Mouse (Mus musculus): ENCODE measurements around the gene Ebp. TPM values are rescaled to one million over a fixed set of nuclear protein-coding genes. Genes with fewer than 3 reads are reported as not detected.

Gene Ebp
- polyA plus RNA-seq, 1 experiment from 2014 or later, result 39.3 TPM

- no peak overlapping the region for H3K27ac ChIP-seq (ENCODE audit: low read depth, low read length)
- no peak overlapping the region for H3K9ac ChIP-seq (ENCODE audit: low read depth, low read length)
- ATAC-seq (ENCODE audit: low FRiP score) (no peak), DNase-seq (ENCODE audit: low spot score) (no peak)
- no peak overlapping the region for H3K4me3 ChIP-seq (ENCODE audit: low read depth, low read length)
- no peaks in the 10 kb centered on the region for H3K36me3 ChIP-seq (ENCODE audit: control insufficient read depth, insufficient read depth, low read length)
- peak overlapping the region; percentile 46; the same call in 1 of the 2 replicates for H3K4me2 ChIP-seq (replicated peaks; ENCODE audit: low read depth, low read length)
- no peaks in the 10 kb centered on the region for H3K27me3 ChIP-seq (ENCODE audit: control insufficient read depth, insufficient read depth, low read length)
- 82% methylated on average over 4 of the region's 4 CpGs for whole genome bisulfite sequencing
- no peaks in the 10 kb centered on the region for H3K9me3 ChIP-seq (ENCODE audit: control insufficient read depth, low read length)
- no peaks in the 10 kb centered on the region for H3K4me1 ChIP-seq (replicated peaks; ENCODE audit: control insufficient read depth, insufficient read depth, low read length)
These were observed 11.8 kb upstream of the Ebp start for GRCm38 (mm10) chrX:8205088-8205487.

- WGBS, result 86% methylated on average over 10 of the region's 10 CpGs
- H3K27ac ChIP-seq (ENCODE audit: low read depth, low read length), result no peak overlapping the region
- ATAC-seq (ENCODE audit: low FRiP score), result no peak
These were observed 10.8 kb upstream of the Ebp start for GRCm38 (mm10) chrX:8204076-8204475.

GRCm38 (mm10) chrX:8203105-8203504, 9.8 kb upstream of the Ebp start:
- H3K9me3 ChIP-seq (ENCODE audit: control insufficient read depth, low read length), result no peaks in the 10 kb centered on the region
- no peaks in the 10 kb centered on the region for H3K4me1 ChIP-seq (replicated peaks; ENCODE audit: control insufficient read depth, insufficient read depth, low read length)
- 90% methylated on average over 14 of the region's 14 CpGs for WGBS
- H3K4me3 ChIP-seq (ENCODE audit: low read depth, low read length), result no peak overlapping the region
- H3K27ac ChIP-seq (ENCODE audit: low read depth, low read length), result no peak overlapping the region
- H3K27me3 ChIP-seq (ENCODE audit: control insufficient read depth, insufficient read depth, low read length), result no peaks in the 10 kb centered on the region
- ATAC-seq (ENCODE audit: low FRiP score) (no peak), DNase-seq (ENCODE audit: low spot score) (no peak)
- H3K9ac ChIP-seq (ENCODE audit: low read depth, low read length), result no peak overlapping the region
- no peaks in the 10 kb centered on the region for H3K36me3 ChIP-seq (ENCODE audit: control insufficient read depth, insufficient read depth, low read length)
- no peak overlapping the region for H3K4me2 ChIP-seq (replicated peaks; ENCODE audit: low read depth, low read length)

More at GRCm38 (mm10) chrX:8204076-8204475, 10.8 kb upstream of the Ebp start:
- Histone ChIP-seq H3K9me3 (ENCODE audit: control insufficient read depth, low read length) (no peaks in the 10 kb centered on the region), H3K4me2 (replicated peaks; ENCODE audit: low read depth, low read length) (no peak overlapping the region), H3K36me3 (ENCODE audit: control insufficient read depth, insufficient read depth, low read length) (no peaks in the 10 kb centered on the region), H3K27me3 (ENCODE audit: control insufficient read depth, insufficient read depth, low read length) (no peaks in the 10 kb centered on the region), H3K9ac (ENCODE audit: low read depth, low read length) (no peak overlapping the region), H3K4me3 (ENCODE audit: low read depth, low read length) (no peak overlapping the region), H3K4me1 (replicated peaks; ENCODE audit: control insufficient read depth, insufficient read depth, low read length) (no peaks in the 10 kb centered on the region)
- no peak for DNase-seq (ENCODE audit: low spot score)

GRCm38 (mm10) chrX:8192640-8193418, 483 bp downstream of the Ebp start:
- Histone ChIP-seq H3K36me3 (ENCODE audit: control insufficient read depth, insufficient read depth, low read length) (no peaks in the 10 kb centered on the region), H3K9ac (ENCODE audit: low read depth, low read length) (peak overlapping the region; percentile 55; the same call in 1 of the 2 replicates), H3K27me3 (ENCODE audit: control insufficient read depth, insufficient read depth, low read length) (no peaks in the 10 kb centered on the region), H3K27ac (ENCODE audit: low read depth, low read length) (peak overlapping the region; percentile 71), H3K4me1 (replicated peaks; ENCODE audit: control insufficient read depth, insufficient read depth, low read length) (no peaks in the 10 kb centered on the region), H3K4me3 (ENCODE audit: low read depth, low read length) (peak overlapping the region; percentile 48), H3K9me3 (ENCODE audit: control insufficient read depth, low read length) (no peaks in the 10 kb centered on the region), H3K4me2 (replicated peaks; ENCODE audit: low read depth, low read length) (peak overlapping the region; percentile 64)
- ATAC-seq (ENCODE audit: low FRiP score) (peak; percentile 97), DNase-seq (ENCODE audit: low spot score) (peak; percentile 76)
- 19% methylated on average over 29 of the region's 38 CpGs for WGBS

DNA sequence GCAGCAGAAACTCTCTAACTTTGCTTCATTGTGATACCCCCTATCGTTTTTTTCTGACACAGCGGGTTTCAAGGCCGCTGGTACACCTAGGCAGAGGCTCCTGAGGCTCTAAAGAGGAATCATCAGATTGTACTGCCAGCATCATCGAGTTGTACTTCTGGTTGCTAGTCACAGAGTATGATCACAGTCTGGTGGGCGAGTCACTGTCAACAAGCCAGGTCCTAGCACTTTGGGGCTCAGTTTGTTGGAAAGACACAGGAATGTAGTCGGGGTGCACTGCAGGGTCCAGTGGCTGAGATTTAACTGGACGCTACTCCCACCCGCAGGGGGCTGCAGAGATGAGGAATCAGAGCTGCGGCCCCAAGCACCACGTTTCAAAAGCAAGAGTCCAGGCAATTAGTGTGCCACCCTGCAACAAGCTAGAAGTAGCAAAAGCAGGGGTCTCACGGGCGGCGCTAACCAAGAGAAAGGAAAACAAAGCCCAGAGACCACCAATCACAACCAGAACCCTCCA, 1.1 kb downstream of the Ebp start:
- Histone ChIP-seq H3K27ac (ENCODE audit: low read depth, low read length) (peak overlapping the region; percentile 71), H3K4me3 (ENCODE audit: low read depth, low read length) (peak overlapping the region; percentile 48), H3K9me3 (ENCODE audit: control insufficient read depth, low read length) (no peaks in the 10 kb centered on the region), H3K4me1 (replicated peaks; ENCODE audit: control insufficient read depth, insufficient read depth, low read length) (no peaks in the 10 kb centered on the region), H3K36me3 (ENCODE audit: control insufficient read depth, insufficient read depth, low read length) (no peaks in the 10 kb centered on the region), H3K27me3 (ENCODE audit: control insufficient read depth, insufficient read depth, low read length) (no peaks in the 10 kb centered on the region), H3K9ac (ENCODE audit: low read depth, low read length) (peak overlapping the region; percentile 55), H3K4me2 (replicated peaks; ENCODE audit: low read depth, low read length) (peak overlapping the region; percentile 64)
- peak; percentile 6 for ATAC-seq (ENCODE audit: low FRiP score)
- WGBS, result 15% methylated on average over 13 of the region's 13 CpGs
- DNase-seq (ENCODE audit: low spot score), result no peak

DNA sequence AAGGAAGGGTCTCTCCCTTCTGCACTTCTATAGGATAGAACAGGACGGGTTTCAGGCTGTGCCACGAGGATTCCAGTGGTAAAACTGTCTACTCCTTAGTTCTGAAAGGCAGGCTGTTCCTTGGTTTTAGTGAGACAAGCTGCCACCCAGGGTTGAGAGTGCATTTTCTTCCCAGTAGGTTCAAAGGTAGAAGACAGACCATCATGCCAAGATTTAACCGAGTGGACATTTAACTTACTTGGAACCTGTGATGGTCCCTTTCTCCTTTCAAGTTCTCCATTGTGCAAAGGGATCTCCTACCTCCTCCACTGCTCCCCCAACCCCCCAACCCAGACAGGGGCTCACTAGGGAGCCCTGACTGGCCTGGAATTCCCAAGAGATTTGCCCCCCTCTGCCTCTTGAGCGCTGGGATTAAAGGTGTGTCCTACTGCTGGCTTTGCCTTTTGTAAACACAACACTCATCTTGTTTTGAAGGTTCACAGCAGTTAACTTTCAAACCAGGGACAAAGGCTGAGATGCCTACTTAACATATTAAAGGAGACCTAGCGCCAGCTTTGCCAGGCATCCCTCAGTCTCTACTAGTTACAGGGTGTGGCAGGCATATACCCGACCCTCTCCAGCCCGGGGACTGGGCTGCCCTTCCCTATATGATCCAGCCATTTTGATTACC, 10.3 kb downstream of the Ebp start:
- WGBS, result 15% methylated on average over 7 of the region's 7 CpGs
- DNase-seq (ENCODE audit: low spot score) (no peak), ATAC-seq (ENCODE audit: low FRiP score) (no peak)
- H3K4me2 ChIP-seq (replicated peaks; ENCODE audit: low read depth, low read length), result no peak overlapping the region
- H3K9ac ChIP-seq (ENCODE audit: low read depth, low read length), result no peak overlapping the region
- no peaks in the 10 kb centered on the region for H3K9me3 ChIP-seq (ENCODE audit: control insufficient read depth, low read length)
- no peak overlapping the region for H3K4me3 ChIP-seq (ENCODE audit: low read depth, low read length)
- no peak overlapping the region for H3K27ac ChIP-seq (ENCODE audit: low read depth, low read length)
- no peaks in the 10 kb centered on the region for H3K4me1 ChIP-seq (replicated peaks; ENCODE audit: control insufficient read depth, insufficient read depth, low read length)
- H3K36me3 ChIP-seq (ENCODE audit: control insufficient read depth, insufficient read depth, low read length), result no peaks in the 10 kb centered on the region
- no peaks in the 10 kb centered on the region for H3K27me3 ChIP-seq (ENCODE audit: control insufficient read depth, insufficient read depth, low read length)

- WGBS, result 90% methylated on average over 5 of the region's 5 CpGs
- Histone ChIP-seq H3K27ac (ENCODE audit: low read depth, low read length) (no peak overlapping the region), H3K9ac (ENCODE audit: low read depth, low read length) (no peak overlapping the region), H3K4me3 (ENCODE audit: low read depth, low read length) (no peak overlapping the region), H3K27me3 (ENCODE audit: control insufficient read depth, insufficient read depth, low read length) (no peaks in the 10 kb centered on the region), H3K36me3 (ENCODE audit: control insufficient read depth, insufficient read depth, low read length) (no peaks in the 10 kb centered on the region), H3K9me3 (ENCODE audit: control insufficient read depth, low read length) (no peaks in the 10 kb centered on the region), H3K4me2 (replicated peaks; ENCODE audit: low read depth, low read length) (no peak overlapping the region), H3K4me1 (replicated peaks; ENCODE audit: control insufficient read depth, insufficient read depth, low read length) (no peaks in the 10 kb centered on the region)
- DNase-seq (ENCODE audit: low spot score) (no peak), ATAC-seq (ENCODE audit: low FRiP score) (no peak)
These were observed 13.7 kb downstream of the Ebp start for GRCm38 (mm10) chrX:8179646-8180045.

DNA sequence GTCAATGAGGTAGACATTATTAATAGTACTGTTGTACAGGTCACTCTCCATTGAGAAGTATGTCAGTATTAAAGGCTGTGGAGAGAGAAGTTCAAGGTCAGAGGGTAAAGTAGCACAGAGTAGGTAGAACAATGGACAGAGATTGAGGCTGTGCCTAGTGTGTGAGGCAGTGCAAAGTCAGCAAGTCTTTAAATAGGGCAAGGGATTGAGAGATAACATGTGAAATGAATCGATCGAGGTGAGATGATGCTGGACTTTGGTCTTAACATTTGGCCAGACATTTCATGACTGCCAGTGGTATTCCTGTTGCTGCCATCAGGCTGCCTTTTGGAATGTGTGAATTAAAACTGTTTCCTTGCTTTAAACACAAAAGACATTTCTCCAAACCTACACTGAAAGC, 14.4 kb downstream of the Ebp start:
- H3K9me3 ChIP-seq (ENCODE audit: control insufficient read depth, low read length), result no peaks in the 10 kb centered on the region
- 97% methylated on average over 2 of the region's 2 CpGs for WGBS

More for the DNA sequence above, 14.4 kb downstream of the Ebp start:
- Histone ChIP-seq H3K4me3 (ENCODE audit: low read depth, low read length) (no peak overlapping the region), H3K36me3 (ENCODE audit: control insufficient read depth, insufficient read depth, low read length) (no peaks in the 10 kb centered on the region), H3K4me1 (replicated peaks; ENCODE audit: control insufficient read depth, insufficient read depth, low read length) (no peaks in the 10 kb centered on the region), H3K9ac (ENCODE audit: low read depth, low read length) (no peak overlapping the region), H3K27ac (ENCODE audit: low read depth, low read length) (no peak overlapping the region), H3K27me3 (ENCODE audit: control insufficient read depth, insufficient read depth, low read length) (no peaks in the 10 kb centered on the region), H3K4me2 (replicated peaks; ENCODE audit: low read depth, low read length) (no peak overlapping the region)
- ATAC-seq (ENCODE audit: low FRiP score) (no peak), DNase-seq (ENCODE audit: low spot score) (no peak)
